Mouse (Mus musculus) layer of hippocampus, adult 9-10 months (tissue): ENCODE data around the gene Cep68.

Source experiments
- DNase-seq: peaks from one replicate; pipeline ENCODE4 v3.0.0; 2022; ENCODE audit warnings: low spot score

Cep68 gene

DNA sequence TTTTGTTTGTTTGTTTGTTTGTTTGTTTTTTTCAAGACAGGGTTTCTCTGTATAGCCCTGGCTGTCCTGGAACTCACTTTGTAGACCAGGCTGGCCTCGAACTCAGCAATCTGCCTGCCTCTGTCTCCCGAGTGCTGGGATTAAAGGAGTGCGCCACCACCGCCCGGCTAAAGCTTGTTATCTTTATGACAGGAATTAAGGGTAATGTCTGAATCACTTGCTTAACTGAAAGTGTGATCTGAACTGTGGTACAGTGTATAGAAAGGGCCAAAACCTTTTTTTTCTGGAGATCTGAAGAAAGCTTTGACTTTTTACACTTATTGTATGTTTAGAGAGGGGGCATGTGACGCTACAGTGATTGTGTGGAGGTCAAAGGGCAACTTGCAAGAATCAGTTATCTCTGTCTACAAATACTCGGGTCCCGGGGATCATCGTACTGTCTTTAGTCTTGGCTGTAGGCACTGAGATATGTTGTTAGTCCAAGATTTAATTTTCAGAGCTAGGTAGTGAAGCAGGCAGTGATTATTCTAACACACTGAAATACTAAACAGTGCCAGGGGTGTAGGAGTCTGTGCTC is 44.3 kb downstream of the Cep68 start:
- no peak for DNase-seq

GRCm38 (mm10) chr11:20204321-20204720 is 44.9 kb downstream of the Cep68 start:
- no peak for DNase-seq

GRCm38 (mm10) chr11:20202299-20203011 is 46.8 kb downstream of the Cep68 start:
- DNase-seq: no peak

DNA sequence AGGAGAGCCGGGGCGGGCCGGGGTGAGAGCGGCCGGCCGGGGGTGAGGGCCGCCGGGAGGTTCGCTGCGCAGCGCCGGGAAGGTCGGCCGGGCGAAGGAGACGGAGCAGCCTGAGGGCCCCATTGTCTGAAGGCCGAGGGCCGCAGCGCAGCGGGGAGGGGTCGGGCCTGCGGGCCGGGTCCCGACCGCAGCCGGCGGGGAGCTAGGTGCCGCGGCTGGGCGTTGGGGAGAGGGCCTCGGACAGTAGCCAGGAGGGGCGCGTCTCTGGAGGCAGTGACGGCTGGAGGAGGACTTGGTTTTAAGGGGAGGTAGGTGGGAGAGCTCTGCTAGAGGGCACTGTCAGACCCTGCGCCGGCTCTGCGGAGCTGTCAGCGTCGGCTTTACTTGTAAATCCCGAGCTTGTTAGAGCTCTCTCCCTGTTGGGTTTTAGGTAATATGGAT is 47.5 kb downstream of the Cep68 start:
- no peak for DNase-seq

DNA sequence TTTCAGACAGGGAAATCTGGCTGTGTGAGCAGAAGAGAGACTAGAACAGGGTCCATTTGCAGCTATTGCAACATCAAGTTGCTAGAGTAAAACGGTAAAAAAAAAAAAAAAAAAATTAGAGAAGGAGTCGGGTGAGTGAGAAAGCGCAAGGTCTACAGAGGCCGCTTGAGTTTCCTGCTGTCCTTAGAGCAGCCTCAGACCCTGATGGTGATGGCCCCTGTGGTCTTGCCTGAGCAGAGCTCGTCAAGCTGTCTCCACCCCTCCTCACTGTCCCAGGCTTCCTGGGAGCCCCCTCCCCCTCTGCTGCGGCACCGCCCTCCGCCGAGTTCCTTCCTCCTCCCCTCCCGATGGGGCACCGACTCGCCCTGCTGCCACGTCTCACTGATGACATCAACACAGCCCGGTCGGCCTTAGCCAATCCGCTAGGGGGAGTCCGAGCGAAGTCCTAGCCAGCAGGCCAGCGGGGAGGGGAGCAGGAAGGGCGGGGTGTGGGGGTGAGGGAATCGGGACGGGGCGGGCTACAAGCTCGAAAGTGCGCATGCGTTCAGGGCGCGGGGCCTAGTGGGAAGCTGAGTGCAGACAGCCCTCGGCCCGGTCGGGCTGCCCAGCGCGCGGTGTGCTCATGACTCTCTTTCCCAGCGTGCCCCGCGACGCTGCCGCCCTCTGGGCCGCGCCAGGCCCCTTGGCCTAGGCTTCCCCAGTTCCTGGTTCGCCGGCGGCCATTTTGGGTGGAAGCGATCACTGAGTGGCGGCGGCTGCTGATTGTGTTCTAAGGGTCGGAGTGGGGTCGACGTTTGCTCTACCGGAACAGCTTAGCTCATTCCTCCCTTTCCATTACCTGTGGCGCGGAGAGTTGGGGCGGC is 48.3 kb downstream of the Cep68 start, which contains the start of gene Rab1a:
Gene Rab1a, plus strand, starts transcription at position 720 of the 863 bp plus-strand sequence.
- DNase-seq: peak; percentile 100

GRCm38 (mm10) chr11:20193100-20193736 is 56.0 kb downstream of the Cep68 start:
- no peak for DNase-seq

DNA sequence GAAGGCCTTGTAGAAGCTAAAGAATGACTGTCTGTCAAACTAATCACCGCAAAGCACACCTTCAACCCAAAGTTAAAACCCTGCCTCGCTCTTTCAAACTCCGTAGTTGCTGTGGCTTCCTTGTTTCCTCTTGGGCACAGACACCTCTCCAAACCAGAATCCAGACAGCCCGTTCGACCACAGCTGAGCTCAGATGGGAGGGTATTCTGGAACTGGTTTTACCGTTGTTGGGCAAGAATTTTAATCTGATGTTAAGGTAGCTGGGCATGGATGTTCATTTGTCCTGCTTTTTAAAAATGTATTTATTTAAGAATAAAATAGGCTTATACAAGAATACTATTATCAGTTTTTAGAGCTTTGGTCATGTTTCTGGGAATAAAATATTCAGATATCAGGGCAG is 62.0 kb downstream of the Cep68 start:
- no peak for DNase-seq
